Mouse (Mus musculus) gastrocnemius, postnatal 36 days (tissue): ENCODE data around the gene Ube2o. TPM values are rescaled to one million over a fixed set of nuclear protein-coding genes. Genes with fewer than 3 reads are reported as not detected.

Source experiments
- DNase-seq, 2 experiments: peaks; one replicate each; pipeline ENCODE4 v3.0.0; 2022
- intact Hi-C: fragments of 180-260 bp; cut with DNase I; formaldehyde crosslinking; loops from one replicate; pipeline ENCODE4 v1.15.1; 2025
- long read RNA-seq, 2 experiments: library from polyadenylated mRNA; stranded (forward); transcript quantifications; one replicate each; pipeline ENCODE4 v2.0.0; 2021
- total RNA-seq, 2 experiments: library from RNA; stranded (reverse); gene quantifications; 2 replicates each; pipeline ENCODE4 v1.2.3; 2021

Gene Ube2o
- total RNA-seq: 10 to 100 TPM; 18.4 to 20.4 TPM
- long read RNA-seq, experiment 1, full-length matches to known transcripts: 5 of 28 reads
- long read RNA-seq, experiment 1, partial matches to known transcripts: 4 of 28 reads
- long read RNA-seq, experiment 1, other reads (novel, unspliced or antisense): 19 of 28 reads
- long read RNA-seq, experiment 2, full-length matches to known transcripts: 1 of 18 reads
- long read RNA-seq, experiment 2, partial matches to known transcripts: 1 of 18 reads
- long read RNA-seq, experiment 2, other reads (novel, unspliced or antisense): 16 of 18 reads

DNA sequence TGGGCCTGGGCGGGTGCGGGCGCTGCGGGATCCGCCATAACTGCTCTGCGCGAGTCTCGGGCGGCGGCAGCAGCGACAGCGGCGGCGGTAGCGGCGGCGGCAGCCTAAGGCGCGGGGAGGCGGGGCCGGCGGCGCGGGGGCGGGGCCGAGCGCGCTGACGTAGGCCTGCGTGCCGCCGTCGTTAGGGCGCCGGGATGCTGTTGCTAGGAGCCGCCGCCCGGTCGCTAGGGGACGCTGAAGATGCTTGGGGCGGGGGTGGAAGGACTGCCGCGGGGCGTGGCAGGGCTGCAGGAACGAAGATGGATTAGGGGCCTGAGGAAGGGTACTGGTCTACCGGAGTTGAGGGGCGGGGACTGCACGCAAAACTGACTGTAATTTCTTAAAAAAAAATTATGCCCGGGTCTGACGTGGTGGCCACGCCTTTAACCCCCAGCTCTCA is at the start of gene Ube2o:
Ube2o (minus strand) TSS at position 72 of the 439 bp plus-strand sequence.
- intact Hi-C loops: no loop called here
- peak; percentile 75 to 81 for DNase-seq

DNA sequence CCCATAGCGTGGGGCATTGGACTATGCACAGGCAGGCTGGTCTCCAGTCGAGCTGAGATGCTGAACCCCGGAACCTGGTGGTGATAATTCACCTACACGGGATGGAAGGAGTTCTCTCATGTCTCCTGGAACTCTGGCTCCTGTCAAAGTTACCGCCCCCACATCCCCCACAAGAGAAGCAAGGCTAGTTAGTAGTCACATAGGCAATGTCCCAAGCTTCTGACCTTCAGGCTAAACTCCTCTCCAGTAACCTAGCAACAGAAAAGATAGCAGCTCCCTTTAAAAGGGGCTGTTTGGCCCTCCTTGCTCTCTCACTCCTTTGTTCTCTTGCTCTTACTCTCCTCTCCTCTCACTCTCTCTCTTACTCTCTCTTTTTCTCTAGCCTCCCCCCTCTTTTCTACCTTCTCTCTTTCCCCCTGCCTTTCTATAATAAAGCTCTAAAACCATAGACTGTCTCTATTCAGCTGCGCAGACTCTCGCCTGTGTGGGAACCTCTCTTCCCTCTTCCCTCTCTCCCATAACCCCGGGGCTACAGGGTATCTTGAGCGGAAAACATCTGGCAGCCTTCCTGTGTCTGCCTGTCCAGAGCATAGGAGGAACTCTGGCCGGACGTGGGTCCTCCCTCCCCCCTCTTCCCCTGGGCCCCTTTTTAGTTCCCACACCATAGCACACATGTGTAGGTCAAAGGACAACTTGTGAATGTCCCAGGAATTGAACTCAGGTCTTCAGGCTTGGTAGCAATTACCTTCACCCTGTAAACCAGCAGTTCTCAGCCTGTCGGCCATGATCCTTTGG is 49.1 kb upstream of the Ube2o start:
- intact Hi-C loops: no loop called here
- DNase-seq: no peak

DNA sequence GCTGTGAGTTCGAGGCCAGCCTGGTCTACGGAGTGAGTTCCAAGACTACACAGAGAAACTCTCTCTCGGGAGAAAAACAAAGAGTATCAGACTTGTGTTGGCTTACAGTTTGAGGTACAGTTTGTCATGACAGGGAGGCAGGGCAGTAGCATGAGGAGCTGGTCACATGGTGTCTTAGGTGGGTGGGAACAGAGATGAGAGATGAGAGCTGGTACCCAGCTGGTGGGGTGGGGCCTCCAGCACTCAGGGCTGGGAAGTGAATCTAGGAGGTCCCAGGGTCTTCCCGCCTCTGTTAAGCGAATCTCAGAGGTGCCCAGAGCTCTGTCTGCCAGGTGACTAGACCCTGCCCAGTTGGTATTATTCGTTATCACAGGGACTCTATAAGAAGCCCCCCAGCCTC is 48.2 kb upstream of the Ube2o start:
- no peak for DNase-seq
- intact Hi-C loops: loop anchor here (2.0 kb wide), 2 partner anchors 43 to 75 kb away; partner anchors contain the start of gene Aanat

DNA sequence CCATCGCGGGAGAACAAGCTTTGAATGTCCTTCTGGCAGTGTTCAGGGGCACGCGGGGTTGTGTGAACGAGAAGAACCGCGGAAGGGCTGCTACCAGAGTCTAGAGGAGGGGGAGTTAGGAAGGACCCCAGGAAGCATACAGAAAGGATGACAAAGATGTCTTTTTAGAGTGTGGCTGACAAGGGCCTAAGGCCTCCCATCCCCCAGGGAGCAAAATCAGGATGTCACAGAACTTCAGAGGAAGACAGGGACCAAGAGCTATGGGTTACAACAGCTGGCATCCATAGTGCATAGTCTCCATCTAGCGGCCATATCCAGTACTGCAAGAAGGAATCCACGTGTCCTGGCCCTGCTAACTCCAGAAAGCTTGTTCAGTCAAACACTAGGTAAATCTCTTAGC is 47.5 kb upstream of the Ube2o start:
- DNase-seq: peak; percentile 67 to 79
- intact Hi-C loops: loop anchor here (2.0 kb wide), 2 partner anchors 42 to 74 kb away; partner anchors contain the start of gene Aanat

DNA sequence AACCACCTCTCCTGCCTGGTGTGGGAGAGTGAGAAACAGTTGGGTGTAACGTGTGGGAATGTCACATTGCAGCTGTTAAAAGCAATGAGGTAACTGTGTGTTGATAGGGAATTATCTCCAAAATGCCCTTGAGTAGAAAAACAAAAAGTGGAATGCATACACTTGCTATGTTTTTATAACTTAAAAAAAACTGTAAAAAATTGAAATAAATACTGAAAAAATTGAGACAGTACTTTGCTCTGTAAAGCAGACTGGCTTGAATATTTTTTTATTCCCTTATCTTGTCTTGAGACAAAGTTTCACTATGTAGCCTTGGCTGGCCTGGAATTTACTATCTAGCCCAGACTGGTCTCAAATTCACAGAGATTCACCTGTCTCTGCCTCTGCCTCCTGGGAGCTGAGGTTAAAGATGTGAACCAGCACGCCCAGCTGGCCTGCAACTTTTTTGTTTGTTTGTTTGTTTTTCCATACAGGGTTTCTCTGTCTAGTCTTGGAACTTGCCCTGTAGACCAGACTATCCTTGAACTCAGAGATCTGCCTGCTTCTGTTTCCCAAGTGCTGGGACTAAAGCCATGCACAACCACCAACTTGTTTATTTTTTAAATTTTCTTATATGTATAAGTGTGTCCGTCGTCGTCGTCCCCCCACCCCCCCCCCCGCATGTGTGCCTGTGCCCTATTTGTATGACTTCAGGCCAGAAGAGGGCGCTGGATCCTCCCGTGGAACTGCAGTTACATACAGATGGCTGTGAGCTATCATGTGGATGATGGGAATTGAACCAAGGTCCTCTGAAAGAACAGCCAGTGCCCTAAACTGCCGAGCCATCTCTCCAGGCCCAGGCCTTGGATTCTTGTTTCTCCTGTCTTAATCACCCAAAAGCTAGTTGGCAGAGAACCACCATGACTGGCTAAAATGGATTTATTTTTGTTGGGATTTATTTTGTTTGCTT is 46.1 kb upstream of the Ube2o start:
- intact Hi-C loops: loop anchor here (2.0 kb wide), 2 partner anchors 41 to 73 kb away; partner anchors contain the start of gene Aanat
- DNase-seq: no peak

DNA sequence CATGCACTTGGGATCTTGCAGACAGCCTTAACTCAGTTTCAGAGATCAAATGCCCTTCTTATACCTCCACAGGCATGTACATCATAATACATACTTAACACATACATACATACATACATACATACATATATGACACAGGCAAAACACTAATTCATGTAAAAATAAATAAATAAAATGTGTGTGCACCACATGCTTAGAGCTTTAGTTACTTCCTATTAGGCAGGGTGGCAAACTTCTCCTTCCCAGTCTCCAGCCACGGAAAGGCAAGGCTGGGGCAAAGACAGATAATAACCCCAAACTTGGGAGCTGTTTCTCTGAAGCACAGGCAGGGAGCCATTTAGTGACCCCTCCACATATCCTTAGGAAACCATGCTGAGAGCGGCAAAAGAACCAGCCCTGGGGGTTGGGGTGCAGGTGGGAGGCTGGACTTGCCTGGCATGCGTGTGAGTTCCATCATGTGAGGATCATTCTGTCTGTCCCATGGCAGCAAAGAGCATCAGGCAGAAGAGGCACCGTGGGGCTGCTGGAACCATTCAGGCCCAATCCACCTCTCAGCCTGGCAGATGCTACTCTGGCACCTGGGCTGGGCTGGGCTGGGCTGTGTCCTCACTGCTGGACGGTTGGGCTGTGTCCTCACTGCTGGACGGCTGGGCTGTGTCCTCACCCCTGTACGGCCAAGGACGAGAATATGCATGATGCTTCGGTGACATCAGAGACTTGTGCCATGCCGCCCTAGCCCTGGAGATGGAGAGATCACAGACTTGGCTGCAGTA is 45.2 kb upstream of the Ube2o start, which contains the start of gene Rhbdf2:
Rhbdf2 (minus strand) TSS at position 721 of the 773 bp plus-strand sequence.
- DNase-seq: no peak
- intact Hi-C loops: no loop called here

DNA sequence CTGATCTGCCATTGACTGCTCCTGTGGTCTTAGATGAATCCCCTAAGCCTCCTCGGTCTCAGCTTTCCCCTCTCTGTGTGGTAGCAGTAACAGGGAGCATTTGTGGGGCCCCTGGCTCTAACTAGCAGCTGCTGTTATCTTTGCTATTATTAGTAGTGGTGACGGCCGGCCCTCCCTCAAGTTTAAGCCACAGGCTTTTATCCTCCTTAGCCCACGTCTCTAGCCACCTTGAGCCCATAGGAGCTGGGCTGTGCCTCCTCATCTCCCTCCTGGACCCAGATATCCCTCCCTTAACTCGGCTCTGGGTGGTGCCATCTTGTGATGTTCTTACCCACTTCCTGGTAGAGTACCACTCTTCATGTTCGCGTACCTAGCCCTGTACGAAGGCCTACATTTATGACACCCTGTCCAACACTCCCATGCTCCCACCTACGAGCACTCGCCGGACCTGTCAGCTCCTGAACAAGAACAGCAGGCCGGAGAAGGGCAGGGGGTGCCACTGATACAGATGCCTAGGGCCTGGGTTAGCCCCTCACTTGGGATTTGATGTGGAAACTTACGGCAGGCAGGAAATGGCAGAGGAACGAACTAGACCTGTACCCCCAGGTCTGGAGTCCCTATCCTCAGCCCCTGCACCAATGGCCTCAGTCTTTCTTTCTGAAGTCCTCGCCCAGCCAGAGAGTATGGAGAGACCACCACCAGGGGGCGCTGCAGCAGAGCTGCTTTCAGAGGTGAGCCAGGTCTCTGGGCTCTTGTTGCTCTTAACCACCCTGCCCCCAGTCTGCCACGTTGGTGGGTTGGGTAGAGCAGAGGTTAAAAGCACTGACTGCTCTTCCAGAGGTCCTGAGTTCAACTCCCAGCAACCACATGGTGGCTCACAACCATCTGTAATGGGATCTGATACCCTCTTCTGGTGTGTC is 44.1 kb upstream of the Ube2o start:
- intact Hi-C loops: no loop called here
- peak in 1 of 2 experiments; percentile 47 for DNase-seq

DNA sequence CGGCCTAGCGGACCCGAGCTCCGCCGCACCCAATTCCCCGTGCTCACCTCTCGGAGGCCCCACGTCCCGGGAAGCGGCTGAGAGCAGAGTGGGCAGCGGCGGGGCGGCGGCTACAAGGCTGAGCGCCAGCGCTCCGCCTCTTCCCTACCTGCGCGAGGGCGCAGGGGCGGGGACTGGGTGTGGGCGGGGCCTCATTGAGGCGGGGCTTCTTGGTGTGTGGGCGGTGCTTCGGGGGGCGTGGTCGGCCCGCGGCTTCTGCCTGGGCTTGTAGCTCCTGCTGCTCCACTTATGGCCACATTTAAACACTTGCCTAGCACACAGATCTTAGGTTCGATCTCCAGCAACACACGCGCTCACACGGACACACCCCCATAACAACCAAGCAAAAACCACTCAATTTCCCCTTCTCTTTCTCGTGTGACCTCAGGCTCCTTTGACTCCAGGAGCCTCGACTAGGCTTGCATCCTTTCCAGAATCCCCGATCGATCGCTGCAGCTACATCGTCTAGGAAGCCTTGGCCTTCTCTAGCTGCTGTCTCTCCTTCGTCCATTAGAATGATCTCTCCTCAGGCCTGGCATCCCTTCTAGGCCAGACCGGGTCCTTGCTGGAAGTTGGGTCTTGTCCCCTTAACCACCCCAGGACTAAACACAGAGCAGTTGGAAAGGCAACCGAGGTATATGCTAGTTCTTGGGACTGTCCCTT is 43.0 kb upstream of the Ube2o start:
- peak; percentile 74 to 82 for DNase-seq
- intact Hi-C loops: no loop called here

DNA sequence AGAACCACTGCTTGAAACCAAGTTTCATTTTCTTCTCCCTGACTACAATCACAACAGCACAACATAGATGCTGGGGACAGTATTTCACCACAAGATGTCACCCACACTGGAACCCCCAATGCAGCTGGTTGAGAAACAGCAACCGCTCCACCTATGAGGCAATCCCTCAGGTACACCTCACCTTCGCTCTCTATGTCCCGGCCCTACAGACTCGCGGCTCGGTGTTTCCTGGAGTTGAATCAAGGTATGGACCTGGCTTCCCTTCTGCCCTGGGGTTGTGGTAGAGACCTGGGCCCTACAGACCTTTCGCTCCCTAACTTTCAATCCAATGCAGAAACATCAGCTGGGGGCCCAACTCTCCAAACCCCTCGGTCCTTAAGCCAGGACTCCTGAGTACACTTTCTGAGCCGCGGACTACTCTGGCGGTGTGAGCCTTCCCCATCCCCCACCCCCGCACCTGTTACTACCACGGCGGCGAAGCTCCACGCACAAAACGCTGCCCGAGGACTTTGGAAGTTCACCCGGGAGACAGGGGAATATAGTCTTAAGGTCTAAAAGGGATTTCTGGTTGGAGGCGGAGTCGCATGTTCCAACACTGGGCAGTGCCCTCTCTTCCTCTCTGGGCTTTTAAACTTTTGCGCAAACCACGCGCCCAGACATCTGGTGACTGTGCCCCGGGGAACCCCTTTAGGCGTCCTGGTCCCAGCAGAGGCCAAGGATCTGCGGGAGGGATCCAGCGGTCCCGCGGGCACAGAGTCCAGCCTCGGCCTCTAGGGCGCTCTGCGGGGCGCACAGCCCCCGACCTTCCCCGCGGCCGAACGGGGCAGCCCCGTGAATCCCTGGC is 42.3 kb upstream of the Ube2o start:
- DNase-seq: no peak
- intact Hi-C loops: no loop called here

DNA sequence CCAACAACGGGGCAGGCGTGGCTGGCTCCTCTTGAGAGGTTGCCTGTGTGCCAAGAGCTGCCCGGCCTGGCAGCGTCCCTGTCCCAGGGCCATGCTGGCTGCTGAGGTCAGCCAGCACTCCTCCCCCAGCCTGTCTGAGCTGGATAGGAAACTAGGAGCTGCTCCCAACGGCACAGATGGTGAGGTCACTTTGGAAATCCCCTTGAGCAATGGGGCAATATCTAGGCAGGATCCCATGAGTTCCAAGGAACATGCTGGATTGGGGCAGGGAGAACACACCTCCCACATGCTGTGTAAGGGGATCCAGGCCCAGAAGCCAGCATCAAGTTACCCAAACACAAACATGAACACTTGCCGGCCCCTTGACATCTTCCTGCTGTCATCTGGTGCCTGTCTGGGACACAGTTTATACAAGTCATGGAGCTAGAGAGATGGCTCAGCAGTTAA is 40.0 kb upstream of the Ube2o start:
- intact Hi-C loops: no loop called here
- DNase-seq: peak; percentile 77 to 84

DNA sequence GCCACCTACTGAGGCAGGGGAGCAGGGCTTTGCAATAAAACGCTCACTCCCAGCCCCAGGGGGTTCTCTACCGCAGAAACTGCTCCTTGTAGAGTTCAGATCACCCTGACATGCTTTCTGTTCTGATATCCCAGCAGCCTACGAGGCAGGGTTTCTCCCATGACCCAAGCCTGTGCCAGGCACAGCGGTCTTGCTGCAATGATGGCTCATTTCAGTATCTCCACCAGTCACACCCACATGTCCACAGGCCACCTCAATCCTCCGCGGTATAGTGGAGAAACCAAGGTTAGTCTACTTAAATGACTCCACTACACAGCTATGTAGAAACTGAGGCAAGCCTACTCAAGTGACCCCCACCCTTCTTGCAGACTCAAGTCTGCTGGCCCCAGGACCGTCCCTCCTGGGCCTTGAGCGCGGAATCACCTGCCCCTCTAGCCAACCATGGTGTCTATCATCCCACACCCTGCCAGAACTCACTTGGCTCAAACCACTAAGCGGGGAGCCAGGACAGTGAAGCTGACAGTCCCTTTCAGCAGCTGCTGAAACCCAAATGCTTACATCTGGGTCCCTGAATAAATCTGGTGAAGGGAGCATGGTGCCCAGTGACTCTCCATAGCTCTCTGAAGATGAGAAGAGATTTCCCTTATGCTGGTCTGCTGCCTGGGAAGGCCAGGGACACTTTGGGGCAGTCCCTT is 39.5 kb upstream of the Ube2o start:
- no peak for DNase-seq
- intact Hi-C loops: no loop called here

DNA sequence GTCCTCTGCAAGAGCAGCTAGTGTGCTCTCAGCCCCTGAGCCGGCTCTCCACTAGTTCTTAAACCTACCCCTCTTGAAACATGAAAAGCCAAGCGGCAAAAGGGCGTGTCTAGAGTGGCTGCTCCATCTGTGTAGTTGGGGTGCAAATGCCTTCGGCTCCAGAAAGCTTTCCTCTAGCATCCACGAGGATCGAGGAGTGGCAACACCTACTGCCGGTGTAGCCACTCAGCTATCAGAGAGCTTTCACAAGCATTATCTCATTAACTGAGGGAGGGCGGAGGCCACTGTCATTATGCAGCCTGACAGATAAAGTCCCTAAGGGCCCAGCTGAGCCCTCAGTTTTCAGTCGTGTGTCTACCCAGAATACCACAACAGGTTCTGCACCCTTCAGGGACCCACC is 38.8 kb upstream of the Ube2o start:
- DNase-seq: no peak
- intact Hi-C loops: no loop called here

DNA sequence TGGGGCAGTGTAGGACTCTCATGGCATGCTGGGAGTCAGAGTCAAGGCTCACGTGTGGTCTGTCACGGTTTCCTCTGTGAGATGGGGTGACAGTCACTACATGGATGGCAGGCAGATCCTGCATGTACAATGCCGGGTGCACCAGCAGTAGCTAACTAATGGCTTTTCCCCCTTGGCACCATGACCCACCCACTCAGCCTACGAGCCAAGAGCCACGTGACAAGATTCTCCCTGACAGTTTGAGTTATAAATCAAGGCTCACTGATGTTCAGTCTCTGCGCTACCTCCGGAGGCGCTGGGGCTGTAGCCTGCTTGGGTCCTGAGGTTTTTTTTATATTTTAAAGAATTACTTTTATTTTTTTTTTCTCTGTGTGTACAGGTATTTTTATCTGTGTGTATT is 38.3 kb upstream of the Ube2o start:
- intact Hi-C loops: no loop called here
- DNase-seq: no peak

DNA sequence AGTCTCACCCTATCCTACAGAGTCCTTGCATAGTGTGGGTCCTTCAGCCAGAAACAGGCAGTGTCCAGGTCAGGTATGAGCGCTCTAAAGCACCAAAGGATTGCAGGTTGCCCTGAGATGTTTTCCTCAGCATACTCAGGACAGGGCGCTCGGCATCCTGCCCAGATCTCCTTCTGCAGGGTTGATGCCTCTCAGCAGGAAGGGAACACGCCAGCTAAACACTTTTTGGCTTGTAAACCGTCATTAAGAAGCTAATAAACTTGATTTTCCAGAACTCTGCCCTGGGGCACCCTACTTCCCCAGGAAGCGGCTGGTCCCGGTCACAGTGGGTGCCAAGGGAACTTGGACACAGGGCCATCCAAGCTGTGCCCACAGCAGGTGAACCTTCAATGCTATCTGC is 37.9 kb upstream of the Ube2o start:
- DNase-seq: no peak

DNA sequence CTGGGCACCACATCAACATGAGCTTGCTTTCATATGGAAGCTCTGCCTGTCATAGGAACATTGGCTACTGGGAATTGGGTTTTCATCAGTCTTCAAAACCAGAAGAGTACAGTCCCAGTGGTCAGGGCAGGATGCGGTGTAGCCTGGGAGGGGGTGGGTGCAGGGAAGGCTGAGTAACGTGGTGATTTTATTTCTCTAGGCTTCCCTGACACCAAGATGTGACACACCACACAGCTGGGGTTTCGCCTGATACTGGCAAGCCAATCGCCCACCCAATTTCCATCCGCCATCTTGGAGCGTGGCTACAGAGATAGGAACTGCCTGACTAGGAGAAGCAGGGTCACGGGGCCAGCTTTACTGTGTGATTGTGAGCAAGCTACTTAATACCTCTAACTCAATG is 37.4 kb upstream of the Ube2o start:
- DNase-seq: no peak
- intact Hi-C loops: no loop called here

More for the DNA sequence above, 37.9 kb upstream of the Ube2o start:
- intact Hi-C loops: no loop called here

DNA sequence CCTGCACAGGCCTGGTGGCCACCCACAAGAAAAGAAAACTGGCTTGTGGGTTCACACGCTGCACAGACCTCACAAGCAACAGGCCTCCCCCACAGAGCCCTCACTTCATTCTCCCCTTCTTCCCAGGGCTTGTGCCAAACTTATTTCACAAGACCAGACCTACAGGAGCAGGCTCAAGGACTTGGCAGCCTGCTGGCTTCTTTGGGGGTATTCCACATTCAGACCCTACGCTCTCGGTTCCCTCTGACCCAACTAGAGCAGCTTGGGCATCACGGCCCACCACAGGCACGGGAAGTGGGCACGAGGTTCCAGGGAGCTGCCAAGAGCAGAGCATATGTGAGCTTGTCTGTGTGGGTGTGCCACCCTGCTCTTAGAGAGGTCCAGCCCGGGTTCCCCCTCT is 36.4 kb upstream of the Ube2o start:
- intact Hi-C loops: no loop called here
- no peak for DNase-seq
